Mouse (Mus musculus) embryonic facial prominence, embryonic 15.5 days (tissue): ENCODE data around the gene 4933414I15Rik. TPM values are rescaled to one million over a fixed set of nuclear protein-coding genes. Genes with fewer than 3 reads are reported as not detected.

Source experiments
- ATAC-seq: fragments of 200-750 bp; cut with Nextera tagmentation; 2 replicates; pipeline ENCODE4 v1.8.0; 2017; ENCODE audit warnings: low read depth, moderate TSS enrichment; ENCODE audit not compliant: insufficient number of reproducible peaks, low FRiP score, low TSS enrichment
- H3K27ac ChIP-seq: fragments of 300-500 bp; sonication (generic); replicated peaks from 2 replicates; pipeline ENCODE4 v1.5.1; 2015; ENCODE audit warnings: mild to moderate bottlenecking, inconsistent platforms
- H3K27me3 ChIP-seq: fragments of 300-500 bp; sonication (generic); 2 replicates; pipeline ENCODE4 v1.6.1; 2015; ENCODE audit warnings: inconsistent platforms
- H3K36me3 ChIP-seq: fragments of 300-500 bp; sonication (generic); 2 replicates; pipeline ENCODE4 v1.6.1; 2015; ENCODE audit warnings: mild to moderate bottlenecking, inconsistent platforms
- H3K4me1 ChIP-seq: fragments of 300-500 bp; sonication (generic); 2 replicates; pipeline ENCODE4 v1.6.1; 2015; ENCODE audit warnings: inconsistent platforms
- H3K4me2 ChIP-seq: fragments of 300-500 bp; sonication (generic); replicated peaks from 2 replicates; pipeline ENCODE4 v1.6.1; 2015; ENCODE audit warnings: mild to moderate bottlenecking, inconsistent platforms
- H3K4me3 ChIP-seq: fragments of 300-500 bp; sonication (generic); replicated peaks from 2 replicates; pipeline ENCODE4 v1.5.1; 2015; ENCODE audit warnings: mild to moderate bottlenecking, inconsistent platforms
- H3K9ac ChIP-seq: fragments of 300-500 bp; sonication (generic); 2 replicates; pipeline ENCODE4 v1.6.1; 2015; ENCODE audit warnings: inconsistent platforms
- H3K9me3 ChIP-seq: fragments of 300-500 bp; sonication (generic); replicated peaks from 2 replicates; pipeline ENCODE4 v1.6.1; 2016; ENCODE audit warnings: inconsistent platforms
- WGBS: fragments of 180-500 bp; shearing (Covaris S2); methylation state at CpG from one replicate; pipeline ENCODE4 v1.1.7; 2015; 5-methylcytosine and 5-hydroxymethylcytosine counted together
- polyA plus RNA-seq: library from polyadenylated mRNA; unstranded; fragments of >200 nt; fragmentation: Nextera tagmentation; extraction: Ambion mirVana; gene quantifications from 2 replicates; pipeline ENCODE4 v1.2.1, GENCODE M21; 2015

The 4933414I15Rik gene
- polyA plus RNA-seq, result not detected in 2 replicates

GRCm38 (mm10) chr11:50943506-50943905 is at the start of gene 4933414I15Rik:
TSS of gene 4933414I15Rik (minus strand) at chr11:50943765.
- H3K27ac ChIP-seq, result no peak within 1 kb of the TSS
- 77% methylated on average over 14 of the region's 14 CpGs for WGBS
- H3K27me3 ChIP-seq, result no peaks in the 10 kb centered on the region
- ATAC-seq, result no peak
- H3K4me1 ChIP-seq, result no peaks in the 10 kb centered on the region
- no peak within 1 kb of the TSS for H3K4me2 ChIP-seq
- H3K9me3 ChIP-seq, result no peaks in the 10 kb centered on the region
- no peaks in the 10 kb centered on the region for H3K36me3 ChIP-seq
- no peak within 1 kb of the TSS for H3K4me3 ChIP-seq
- H3K9ac ChIP-seq, result no peak within 1 kb of the TSS

GRCm38 (mm10) chr11:50981667-50982066 is 38.1 kb upstream of the 4933414I15Rik start, which contains the start of gene Olfr1377:
TSS of gene Olfr1377 (plus strand) at chr11:50981967.
- ATAC-seq, result no peak
- Histone ChIP-seq H3K27me3 (no peaks in the 10 kb centered on the region), H3K4me1 (no peaks in the 10 kb centered on the region), H3K9me3 (no peaks in the 10 kb centered on the region), H3K4me3 (no peak within 1 kb of the TSS), H3K4me2 (no peak within 1 kb of the TSS), H3K9ac (no peak within 1 kb of the TSS), H3K36me3 (no peaks in the 10 kb centered on the region), H3K27ac (no peak within 1 kb of the TSS)
- 68% methylated on average over 5 of the region's 5 CpGs for WGBS

DNA sequence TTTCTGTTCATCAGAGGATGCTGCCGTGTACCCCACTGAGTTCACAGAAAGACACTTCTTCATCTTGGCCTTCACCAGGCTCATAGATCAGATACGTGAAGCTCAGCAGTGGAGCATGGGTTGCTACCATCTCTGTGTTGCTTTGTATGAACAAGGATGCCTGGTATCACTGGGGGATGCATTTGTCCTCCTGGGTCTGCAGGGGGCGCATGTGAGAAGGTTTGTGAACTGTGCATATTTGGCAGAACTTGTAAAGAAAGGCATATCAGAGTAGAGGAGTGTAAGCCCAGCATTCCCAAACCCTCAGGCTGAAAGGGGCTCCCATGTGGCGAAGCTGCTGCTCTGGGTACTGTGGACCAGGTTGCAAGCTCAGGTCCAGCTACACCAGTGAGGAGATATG is 33.7 kb upstream of the 4933414I15Rik start:
- 69% methylated on average over 4 of the region's 4 CpGs for WGBS
- ATAC-seq, result no peak
- no peak overlapping the region for H3K4me2 ChIP-seq
- H3K4me1 ChIP-seq, result no peaks in the 10 kb centered on the region
- no peak overlapping the region for H3K9ac ChIP-seq
- no peak overlapping the region for H3K4me3 ChIP-seq
- no peaks in the 10 kb centered on the region for H3K27me3 ChIP-seq
- H3K9me3 ChIP-seq, result no peaks in the 10 kb centered on the region
- no peaks in the 10 kb centered on the region for H3K36me3 ChIP-seq
- no peak overlapping the region for H3K27ac ChIP-seq

DNA sequence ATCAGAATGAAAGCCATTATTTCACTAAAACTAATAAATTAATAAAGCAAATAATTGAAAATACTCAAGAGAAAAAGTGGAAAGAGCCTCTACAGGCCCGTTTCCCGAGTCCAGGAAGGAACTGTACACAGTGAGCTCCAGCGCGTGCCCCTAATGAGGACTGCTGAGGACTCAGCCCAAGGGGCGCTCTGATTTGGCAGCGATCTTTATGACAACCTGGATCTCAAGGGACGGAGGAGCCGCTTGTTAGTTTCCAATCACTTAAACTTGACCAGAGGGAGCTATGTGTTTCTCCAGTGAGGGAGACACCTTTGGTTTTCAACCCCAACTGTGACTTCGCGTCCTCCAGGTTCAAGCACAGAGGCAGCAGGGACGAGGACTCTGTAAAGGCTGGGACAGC is 22.7 kb upstream of the 4933414I15Rik start, which contains the start of gene Olfr1378:
Gene Olfr1378 (plus strand): TSS at position 301 of the 400 bp plus-strand sequence.
- ATAC-seq, result no peak
- no peaks in the 10 kb centered on the region for H3K36me3 ChIP-seq
- no peak within 1 kb of the TSS for H3K4me3 ChIP-seq
- WGBS, result 84% methylated on average over 11 of the region's 11 CpGs
- no peaks in the 10 kb centered on the region for H3K27me3 ChIP-seq
- H3K9me3 ChIP-seq, result no peaks in the 10 kb centered on the region
- H3K4me1 ChIP-seq, result no peaks in the 10 kb centered on the region
- no peak within 1 kb of the TSS for H3K27ac ChIP-seq
- H3K9ac ChIP-seq, result no peak within 1 kb of the TSS
- H3K4me2 ChIP-seq, result no peak within 1 kb of the TSS

- Histone ChIP-seq H3K4me3 (no peak overlapping the region), H3K4me1 (no peaks in the 10 kb centered on the region), H3K27me3 (no peaks in the 10 kb centered on the region), H3K9ac (no peak overlapping the region), H3K9me3 (no peaks in the 10 kb centered on the region), H3K4me2 (no peak overlapping the region), H3K36me3 (no peaks in the 10 kb centered on the region), H3K27ac (no peak overlapping the region)
- no peak for ATAC-seq
- WGBS, result 70% methylated on average over 2 of the region's 2 CpGs
Observed at GRCm38 (mm10) chr11:50964886-50965285, 21.3 kb upstream of the 4933414I15Rik start.

- H3K9ac ChIP-seq, result no peak within 1 kb of the TSS
- H3K4me1 ChIP-seq, result no peaks in the 10 kb centered on the region
- no peak for ATAC-seq
- no peaks in the 10 kb centered on the region for H3K9me3 ChIP-seq
- 66% methylated on average over 6 of the region's 6 CpGs for WGBS
- H3K4me2 ChIP-seq, result no peak within 1 kb of the TSS
- H3K36me3 ChIP-seq, result no peaks in the 10 kb centered on the region
- H3K4me3 ChIP-seq, result no peak within 1 kb of the TSS
- H3K27ac ChIP-seq, result no peak within 1 kb of the TSS
- no peaks in the 10 kb centered on the region for H3K27me3 ChIP-seq
Observed at GRCm38 (mm10) chr11:50953665-50954064, 10.1 kb upstream of the 4933414I15Rik start, which contains the start of gene Prop1. TSS of gene Prop1 (minus strand) at chr11:50953765.

GRCm38 (mm10) chr11:50952290-50952689 is 8.7 kb upstream of the 4933414I15Rik start:
- Histone ChIP-seq H3K9ac (no peak overlapping the region), H3K9me3 (no peaks in the 10 kb centered on the region), H3K27ac (no peak overlapping the region), H3K4me1 (no peaks in the 10 kb centered on the region), H3K27me3 (no peaks in the 10 kb centered on the region), H3K4me3 (no peak overlapping the region), H3K4me2 (no peak overlapping the region), H3K36me3 (no peaks in the 10 kb centered on the region)
- ATAC-seq, result no peak
- WGBS, result 68% methylated on average over 14 of the region's 14 CpGs

DNA sequence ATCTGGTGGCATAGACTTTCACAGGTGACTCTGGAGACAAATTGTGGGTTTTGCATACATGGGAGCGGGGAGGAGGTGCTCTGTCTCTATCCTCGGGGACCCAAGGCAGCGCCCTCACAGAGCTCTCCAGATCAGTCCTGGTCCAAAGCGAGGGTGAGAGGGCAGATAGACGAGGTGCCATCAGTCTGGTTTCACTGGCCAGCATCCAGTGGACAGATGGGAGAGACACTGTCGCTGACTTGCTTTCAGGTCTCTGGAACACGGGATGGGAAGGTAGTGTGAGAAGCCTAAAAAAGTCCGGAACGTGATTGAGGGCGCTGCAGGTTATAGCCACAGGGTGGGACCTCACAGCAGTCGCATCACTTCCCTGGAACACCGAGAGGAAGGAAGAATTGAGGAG is 1.2 kb downstream of the 4933414I15Rik start:
- no peaks in the 10 kb centered on the region for H3K4me1 ChIP-seq
- H3K27me3 ChIP-seq, result no peaks in the 10 kb centered on the region
- no peak overlapping the region for H3K27ac ChIP-seq
- ATAC-seq, result no peak
- H3K4me2 ChIP-seq, result no peak overlapping the region
- 67% methylated on average over 12 of the region's 12 CpGs for WGBS
- no peak overlapping the region for H3K4me3 ChIP-seq
- no peak overlapping the region for H3K9ac ChIP-seq
- no peaks in the 10 kb centered on the region for H3K36me3 ChIP-seq
- no peaks in the 10 kb centered on the region for H3K9me3 ChIP-seq

GRCm38 (mm10) chr11:50939621-50940366 is 3.8 kb downstream of the 4933414I15Rik start:
- WGBS, result 32% methylated on average over 14 of the region's 14 CpGs
- no peak overlapping the region for H3K9ac ChIP-seq
- no peaks in the 10 kb centered on the region for H3K36me3 ChIP-seq
- no peaks in the 10 kb centered on the region for H3K9me3 ChIP-seq
- no peak overlapping the region for H3K27ac ChIP-seq
- no peak for ATAC-seq
- no peaks in the 10 kb centered on the region for H3K4me1 ChIP-seq
- H3K4me3 ChIP-seq, result no peak overlapping the region
- no peaks in the 10 kb centered on the region for H3K27me3 ChIP-seq
- H3K4me2 ChIP-seq, result no peak overlapping the region

- H3K27ac ChIP-seq, result no peak overlapping the region
- H3K9ac ChIP-seq, result no peak overlapping the region
- H3K4me1 ChIP-seq, result no peaks in the 10 kb centered on the region
- 79% methylated on average over 8 of the region's 8 CpGs for WGBS
- no peak overlapping the region for H3K4me2 ChIP-seq
- H3K9me3 ChIP-seq, result no peaks in the 10 kb centered on the region
- H3K36me3 ChIP-seq, result no peaks in the 10 kb centered on the region
- no peak overlapping the region for H3K4me3 ChIP-seq
- no peak for ATAC-seq
- H3K27me3 ChIP-seq, result no peaks in the 10 kb centered on the region
Observed at GRCm38 (mm10) chr11:50938435-50938834, 5.1 kb downstream of the 4933414I15Rik start.

GRCm38 (mm10) chr11:50932040-50932439 is 11.5 kb downstream of the 4933414I15Rik start:
- no peak overlapping the region for H3K9ac ChIP-seq
- H3K9me3 ChIP-seq, result no peaks in the 10 kb centered on the region
- peak overlapping the region; percentile 90 for H3K4me2 ChIP-seq
- H3K4me1 ChIP-seq, result peaks cover 9% of the 10 kb centered on the region; the same call in 1 of the 2 replicates
- H3K27me3 ChIP-seq, result 0 out of 2 replicates have a peak, but pooled peaks cover 3% of the 10 kb centered on the region
- 75% methylated on average over 1 of the region's 1 CpGs for WGBS
- no peak overlapping the region for H3K27ac ChIP-seq
- H3K4me3 ChIP-seq, result peak overlapping the region; percentile 77
- H3K36me3 ChIP-seq, result no peaks in the 10 kb centered on the region
- ATAC-seq, result no peak
